Mouse (Mus musculus): ENCODE measurements around the gene Gm20388. TPM values are rescaled to one million over a fixed set of nuclear protein-coding genes. Genes with fewer than 3 reads are reported as not detected.

The Gm20388 gene
- polyA plus RNA-seq, 1 experiment from 2014 or later, result not detected

DNA sequence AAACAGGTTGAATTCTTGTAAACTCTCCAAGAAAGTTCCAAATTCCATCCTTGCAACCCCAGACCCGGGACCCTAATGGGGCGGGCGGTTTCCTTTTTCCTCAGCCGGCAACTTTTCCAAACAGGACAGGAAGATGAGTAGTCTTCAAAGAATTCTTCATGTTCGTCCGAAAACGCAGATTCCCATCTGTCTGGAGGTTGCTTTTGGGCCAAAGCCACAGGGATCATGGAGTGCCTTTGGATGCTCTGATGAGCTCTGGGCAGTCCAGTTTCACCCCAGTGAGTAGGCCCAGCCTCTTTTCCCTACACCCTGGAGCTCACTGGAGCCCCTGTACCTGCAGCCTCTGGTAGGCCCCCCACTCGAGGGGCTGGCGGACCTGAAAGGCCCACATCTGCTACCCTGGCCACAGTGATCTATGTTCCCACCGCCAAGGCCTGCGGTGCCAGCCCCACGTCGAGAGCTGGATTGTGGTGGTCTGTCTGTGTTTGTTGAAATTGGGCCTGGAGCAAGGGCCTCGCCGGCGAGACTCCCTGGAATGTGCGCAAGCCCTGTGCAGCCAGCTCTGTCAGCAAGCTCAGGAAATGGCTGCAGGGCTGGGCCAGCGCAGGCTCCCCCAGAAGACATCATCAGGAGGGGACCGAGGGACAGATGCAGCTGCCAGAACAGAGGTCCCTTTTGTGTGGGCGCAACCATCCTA lies 1567.4 kb downstream of the Gm20388 start:
- WGBS (ENCODE audit: insufficient replicate concordance), result 55% methylated on average over 20 of the region's 20 CpGs
- DNase-seq (no peak), ATAC-seq (ENCODE audit: low read depth) (no peak)
- Histone ChIP-seq H3K9me3 (replicated peaks) (no peaks in the 10 kb centered on the region), H3K27ac (no peak overlapping the region), H3K9ac (no peak overlapping the region), H3K4me1 (replicated peaks) (no peaks in the 10 kb centered on the region), H3K36me3 (no peaks in the 10 kb centered on the region), H3K4me3 (replicated peaks) (no peak overlapping the region), H3K4me2 (no peak overlapping the region), H3K27me3 (peaks cover 28% of the 10 kb centered on the region)

DNA sequence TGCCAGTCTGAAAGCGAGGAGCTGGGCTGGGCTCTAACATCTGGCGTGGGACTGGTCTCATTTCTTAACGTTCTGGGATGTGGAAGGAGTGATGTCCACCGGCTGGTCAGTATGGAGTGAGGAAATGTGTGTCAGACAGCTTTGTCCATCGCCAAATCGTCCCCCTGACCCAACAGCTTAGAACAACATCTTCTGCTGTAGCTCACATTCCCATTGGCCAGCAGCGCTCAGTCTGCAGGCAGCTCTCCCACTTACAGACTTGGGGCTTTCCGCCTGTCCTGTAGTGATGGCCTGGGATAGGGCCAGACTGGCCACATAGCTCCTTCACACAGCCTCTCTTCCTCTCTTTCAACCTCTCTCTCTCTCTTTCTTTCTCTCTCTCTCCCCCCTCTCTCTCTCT lies 1568.5 kb downstream of the Gm20388 start:
- no peaks in the 10 kb centered on the region for H3K4me1 ChIP-seq (replicated peaks)
- H3K4me3 ChIP-seq (replicated peaks), result no peak overlapping the region
- DNase-seq (no peak), ATAC-seq (ENCODE audit: low read depth) (no peak)
- no peak overlapping the region for H3K9ac ChIP-seq
- no peaks in the 10 kb centered on the region for H3K36me3 ChIP-seq
- WGBS (ENCODE audit: insufficient replicate concordance), result 65% methylated on average over 8 of the region's 8 CpGs
- peaks cover 23% of the 10 kb centered on the region for H3K27me3 ChIP-seq
- H3K27ac ChIP-seq, result no peak overlapping the region
- no peaks in the 10 kb centered on the region for H3K9me3 ChIP-seq (replicated peaks)
- H3K4me2 ChIP-seq, result no peak overlapping the region

DNA sequence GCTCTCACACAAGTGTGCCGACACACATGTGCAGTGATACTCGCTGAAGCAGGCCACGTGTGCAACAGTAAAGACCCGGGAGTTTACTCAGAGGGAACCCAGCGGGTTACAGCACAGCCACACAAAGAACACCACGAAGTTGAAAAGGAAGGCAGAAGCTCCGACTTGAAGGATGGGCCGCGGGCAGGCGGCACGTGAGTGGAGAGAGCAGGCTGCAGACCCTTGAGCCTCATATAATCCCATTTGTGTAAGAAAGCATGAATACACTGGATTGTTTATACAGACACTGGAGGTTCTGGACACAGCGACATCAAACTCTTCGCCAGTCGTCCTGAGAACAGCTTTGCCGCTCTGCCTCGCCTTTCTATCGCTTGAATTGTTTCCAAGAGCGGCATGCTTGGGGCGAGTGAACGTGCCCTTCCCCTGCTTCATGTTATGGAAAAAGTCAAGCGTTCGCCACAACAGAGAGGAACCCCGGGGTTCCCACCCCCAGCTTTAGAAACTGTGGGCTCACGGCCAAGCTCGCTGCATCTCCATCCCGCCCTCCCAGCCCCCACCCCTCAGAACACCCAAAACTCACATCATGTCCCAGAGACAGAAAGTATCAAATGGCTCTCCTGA lies 1569.9 kb downstream of the Gm20388 start:
- H3K27me3 ChIP-seq, result peaks cover 12% of the 10 kb centered on the region; the same call in 1 of the 2 replicates
- no peaks in the 10 kb centered on the region for H3K9me3 ChIP-seq (replicated peaks)
- no peak overlapping the region for H3K4me3 ChIP-seq (replicated peaks)
- H3K36me3 ChIP-seq, result no peaks in the 10 kb centered on the region
- H3K4me1 ChIP-seq (replicated peaks), result no peaks in the 10 kb centered on the region
- ATAC-seq (ENCODE audit: low read depth) (no peak), DNase-seq (no peak)
- no peak overlapping the region for H3K9ac ChIP-seq
- H3K4me2 ChIP-seq, result no peak overlapping the region
- 66% methylated on average over 26 of the region's 26 CpGs for WGBS (ENCODE audit: insufficient replicate concordance)
- H3K27ac ChIP-seq, result no peak overlapping the region

DNA sequence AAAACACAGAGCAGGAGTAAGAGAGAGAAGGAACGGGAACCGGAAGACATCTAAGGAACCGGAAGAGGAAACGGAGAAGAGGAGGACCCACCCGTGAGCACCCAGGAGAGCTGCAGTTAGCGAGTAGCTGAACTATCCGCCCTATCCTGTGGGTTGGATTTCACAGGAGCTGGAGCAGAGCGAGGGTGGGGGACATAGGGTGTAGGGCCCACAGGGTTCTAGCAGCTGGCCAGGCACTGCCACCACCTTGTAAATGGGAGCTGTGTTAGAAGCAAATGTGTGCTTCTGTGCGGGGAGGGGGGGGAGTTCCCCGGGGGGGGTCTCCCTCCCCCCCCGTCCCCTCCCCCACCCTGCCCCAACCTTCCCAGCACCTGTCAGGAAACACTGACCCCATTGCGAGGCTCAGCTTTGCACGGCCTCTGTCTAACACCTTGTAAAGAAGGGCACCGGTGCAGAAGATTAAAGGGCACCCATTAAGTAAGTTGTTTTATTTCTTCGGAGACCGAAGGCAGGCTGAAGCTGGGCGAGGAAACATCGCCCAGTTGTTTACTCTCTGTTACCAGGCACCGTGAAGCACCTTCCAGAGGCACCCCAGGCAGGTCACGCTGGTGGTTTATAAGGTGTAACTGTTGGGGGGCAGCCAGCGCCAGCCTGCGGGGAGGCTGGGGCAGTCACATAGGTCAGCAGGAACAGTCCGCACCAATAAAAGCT lies 1573.6 kb downstream of the Gm20388 start:
- Histone ChIP-seq H3K27me3 (no peaks in the 10 kb centered on the region), H3K9ac (no peak overlapping the region), H3K4me3 (replicated peaks) (no peak overlapping the region), H3K36me3 (no peaks in the 10 kb centered on the region), H3K9me3 (replicated peaks) (no peaks in the 10 kb centered on the region), H3K4me2 (no peak overlapping the region), H3K4me1 (replicated peaks) (no peaks in the 10 kb centered on the region), H3K27ac (no peak overlapping the region)
- ATAC-seq (ENCODE audit: low read depth) (no peak), DNase-seq (no peak)
- WGBS (ENCODE audit: insufficient replicate concordance), result 60% methylated on average over 23 of the region's 23 CpGs

DNA sequence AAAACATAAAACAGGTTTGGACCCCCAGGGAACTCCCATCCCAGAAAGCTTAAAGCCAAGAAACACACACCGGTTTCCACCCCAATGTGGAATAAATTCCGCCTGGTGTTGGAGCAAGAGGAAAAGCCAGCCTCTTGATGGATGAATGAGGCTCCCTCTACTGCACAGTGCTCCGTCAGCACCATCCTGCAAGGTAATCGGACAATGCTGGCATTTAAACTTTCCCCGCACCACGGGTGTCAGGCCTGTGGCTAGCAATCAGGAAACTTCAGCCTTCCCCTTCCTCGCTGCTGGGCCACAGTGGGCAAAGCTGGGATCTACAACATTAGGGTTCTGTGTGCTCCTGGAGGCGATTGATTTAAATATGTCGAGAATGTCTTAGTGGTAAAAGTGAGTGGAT lies 1581.0 kb downstream of the Gm20388 start:
- no peak overlapping the region for H3K4me2 ChIP-seq
- no peaks in the 10 kb centered on the region for H3K27me3 ChIP-seq
- no peaks in the 10 kb centered on the region for H3K4me1 ChIP-seq (replicated peaks)
- 47% methylated on average over 9 of the region's 9 CpGs for WGBS (ENCODE audit: insufficient replicate concordance)
- H3K9me3 ChIP-seq (replicated peaks), result no peaks in the 10 kb centered on the region
- no peak for DNase-seq
- H3K36me3 ChIP-seq, result no peaks in the 10 kb centered on the region
- H3K4me3 ChIP-seq (replicated peaks), result no peak overlapping the region
- H3K9ac ChIP-seq, result no peak overlapping the region
- H3K27ac ChIP-seq, result no peak overlapping the region
- ATAC-seq (ENCODE audit: low read depth), result no peak

DNA sequence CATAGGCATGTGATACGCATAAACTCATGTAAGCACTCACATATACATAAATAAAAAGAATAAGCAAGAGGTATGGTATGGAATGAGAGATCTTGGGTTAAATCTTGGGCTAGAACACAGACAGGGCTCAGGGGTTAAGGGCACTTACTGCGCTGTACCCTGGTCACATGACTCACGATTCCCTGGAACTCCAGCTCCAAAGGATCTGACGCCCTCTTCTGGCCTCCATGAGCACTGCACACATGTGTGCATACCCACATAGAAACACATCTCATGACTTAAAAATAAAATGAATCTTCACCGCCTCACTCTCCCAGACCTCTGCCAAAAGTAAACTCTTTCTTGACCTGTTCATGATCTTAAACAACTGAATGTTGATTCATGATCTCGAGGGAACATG lies 1587.0 kb downstream of the Gm20388 start:
- Histone ChIP-seq H3K27me3 (0 out of 2 replicates have a peak, but pooled peaks cover 2% of the 10 kb centered on the region), H3K27ac (no peak overlapping the region), H3K9ac (no peak overlapping the region), H3K4me3 (replicated peaks) (no peak overlapping the region), H3K4me2 (no peak overlapping the region), H3K36me3 (no peaks in the 10 kb centered on the region), H3K9me3 (replicated peaks) (no peaks in the 10 kb centered on the region), H3K4me1 (replicated peaks) (no peaks in the 10 kb centered on the region)
- 57% methylated on average over 6 of the region's 6 CpGs for WGBS (ENCODE audit: insufficient replicate concordance)
- ATAC-seq (ENCODE audit: low read depth) (no peak), DNase-seq (no peak)

DNA sequence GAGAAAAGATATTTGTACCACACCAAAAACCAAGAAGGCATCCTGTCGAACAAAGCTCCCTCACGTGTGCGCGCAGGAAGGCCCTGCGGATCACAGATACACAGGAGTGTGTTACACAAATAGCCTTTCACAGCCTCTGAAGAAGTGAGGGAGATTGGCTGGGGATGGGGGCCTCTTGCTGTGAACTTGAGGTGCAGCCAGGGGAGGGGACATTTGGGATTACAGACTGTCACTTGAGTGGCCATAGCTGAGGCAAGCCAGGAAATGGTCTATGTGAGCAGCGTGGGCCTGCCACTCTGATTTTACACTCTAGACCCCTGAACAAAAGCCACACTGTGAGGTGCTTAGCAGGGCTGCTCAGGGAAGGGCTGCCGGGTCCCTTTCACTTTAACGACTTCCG lies 1601.1 kb downstream of the Gm20388 start:
- DNase-seq (no peak), ATAC-seq (ENCODE audit: low read depth) (no peak)
- Histone ChIP-seq H3K4me3 (replicated peaks) (no peak overlapping the region), H3K36me3 (no peaks in the 10 kb centered on the region), H3K4me2 (no peak overlapping the region), H3K9me3 (replicated peaks) (no peaks in the 10 kb centered on the region), H3K4me1 (replicated peaks) (no peaks in the 10 kb centered on the region; the same call in 1 of the 2 replicates), H3K27ac (no peak overlapping the region), H3K27me3 (peaks cover 11% of the 10 kb centered on the region; the same call in 1 of the 2 replicates), H3K9ac (no peak overlapping the region)
- 51% methylated on average over 9 of the region's 9 CpGs for WGBS (ENCODE audit: insufficient replicate concordance)

DNA sequence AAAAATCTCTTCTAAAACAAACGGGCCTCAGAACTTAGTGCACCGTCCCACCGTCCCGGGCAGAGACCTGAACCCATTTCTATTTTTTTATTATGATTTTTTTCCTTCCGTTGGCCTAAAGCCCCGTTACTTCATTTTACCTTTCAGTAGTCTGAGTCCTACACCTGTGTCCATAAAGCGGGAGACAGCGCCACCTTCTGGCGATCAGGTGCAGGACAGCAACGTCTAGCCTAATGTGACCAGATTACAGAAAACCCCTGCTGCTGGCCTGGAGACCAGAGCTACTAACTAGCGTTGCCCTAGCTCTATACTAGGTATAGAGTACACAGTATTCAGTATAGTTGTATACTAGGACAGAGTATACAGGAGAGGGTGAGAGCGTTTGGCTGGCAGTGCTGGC lies 1602.8 kb downstream of the Gm20388 start:
- no peak overlapping the region for H3K27ac ChIP-seq
- H3K4me2 ChIP-seq, result no peak overlapping the region
- no peaks in the 10 kb centered on the region for H3K4me1 ChIP-seq (replicated peaks)
- DNase-seq (peak; percentile 26), ATAC-seq (ENCODE audit: low read depth) (no peak)
- H3K4me3 ChIP-seq (replicated peaks), result no peak overlapping the region
- H3K9me3 ChIP-seq (replicated peaks), result no peaks in the 10 kb centered on the region
- H3K9ac ChIP-seq, result no peak overlapping the region
- WGBS (ENCODE audit: insufficient replicate concordance), result 10% methylated on average over 12 of the region's 12 CpGs
- no peaks in the 10 kb centered on the region for H3K36me3 ChIP-seq
- H3K27me3 ChIP-seq, result peaks cover 11% of the 10 kb centered on the region; the same call in 1 of the 2 replicates

DNA sequence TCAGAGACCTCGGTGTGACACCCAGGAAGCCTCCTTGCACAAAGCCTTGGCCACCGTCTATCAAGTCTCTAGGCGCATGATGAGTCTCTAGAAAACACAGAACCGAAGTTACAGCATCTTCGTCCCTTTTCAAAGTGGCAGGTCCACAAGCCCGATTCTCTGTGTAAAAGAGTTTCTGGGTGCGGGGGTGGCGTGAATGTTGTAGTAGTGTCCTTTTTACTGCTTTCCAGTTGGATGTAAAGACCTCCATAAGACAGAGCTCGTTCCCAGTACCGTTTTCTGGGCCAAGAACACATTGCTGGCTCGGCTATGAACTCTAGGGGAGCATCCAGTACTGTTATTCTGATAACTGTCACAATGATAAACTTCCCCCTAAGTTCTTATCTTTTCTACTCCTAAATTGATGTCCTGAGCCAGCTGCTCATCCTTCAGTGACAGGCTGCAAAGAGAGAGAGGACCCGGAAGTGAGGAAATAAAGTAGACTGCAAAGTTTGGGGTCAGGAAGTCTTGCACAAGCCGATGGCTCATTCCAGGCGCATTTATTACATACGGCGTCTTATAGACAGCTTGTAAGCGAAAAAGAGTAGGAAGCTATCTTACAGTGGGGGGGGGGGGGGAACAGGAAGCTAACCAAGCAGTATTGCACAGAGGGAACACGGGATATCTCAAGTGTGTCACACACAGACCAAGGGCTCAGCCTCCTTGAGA lies 1614.6 kb downstream of the Gm20388 start:
- Histone ChIP-seq H3K36me3 (no peaks in the 10 kb centered on the region), H3K9me3 (replicated peaks) (no peaks in the 10 kb centered on the region), H3K4me3 (replicated peaks) (no peak overlapping the region), H3K27me3 (no peaks in the 10 kb centered on the region), H3K9ac (no peak overlapping the region), H3K27ac (no peak overlapping the region), H3K4me2 (no peak overlapping the region), H3K4me1 (replicated peaks) (no peaks in the 10 kb centered on the region)
- 55% methylated on average over 18 of the region's 18 CpGs for WGBS (ENCODE audit: insufficient replicate concordance)
- no peak for ATAC-seq (ENCODE audit: low read depth)
- no peak for DNase-seq

DNA sequence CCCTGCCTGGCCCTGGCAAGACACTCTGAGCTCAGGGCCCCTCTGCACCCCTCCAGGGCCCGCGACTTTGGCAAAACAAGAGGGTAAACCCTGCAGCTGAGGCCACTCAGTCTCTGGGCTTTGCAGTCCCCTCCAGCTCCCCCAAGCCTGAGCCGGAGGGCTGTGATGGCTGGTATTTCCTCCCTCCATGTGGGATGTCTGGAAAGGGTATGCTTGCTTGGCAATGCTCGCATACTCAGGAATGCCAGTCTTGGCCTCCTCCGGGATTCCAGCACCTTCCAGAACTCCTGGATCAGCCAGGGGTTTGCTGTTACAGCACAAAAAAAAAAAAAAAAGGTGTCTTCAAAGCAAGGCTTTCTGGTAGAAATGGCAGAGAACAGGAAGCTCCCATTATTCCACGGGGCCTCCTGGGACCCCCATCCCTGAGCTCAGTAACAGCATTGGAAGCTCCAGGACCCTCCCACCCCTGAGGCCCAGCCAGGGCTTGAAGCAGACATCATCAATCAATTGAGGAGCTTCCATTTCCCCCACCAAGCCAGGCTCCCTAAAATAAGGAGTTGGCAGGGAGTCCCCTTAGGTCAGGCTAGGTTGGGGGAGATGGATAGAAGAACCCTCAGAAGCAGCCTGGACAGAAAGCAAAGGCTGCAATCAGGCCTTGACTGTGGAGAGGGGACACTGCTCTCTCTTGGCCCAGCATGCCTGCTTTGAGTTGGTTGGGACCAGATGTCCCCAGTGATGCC lies 1616.3 kb downstream of the Gm20388 start:
- Histone ChIP-seq H3K27ac (no peak overlapping the region), H3K4me2 (no peak overlapping the region), H3K27me3 (no peaks in the 10 kb centered on the region; the same call in 1 of the 2 replicates), H3K9me3 (replicated peaks) (no peaks in the 10 kb centered on the region), H3K4me3 (replicated peaks) (no peak overlapping the region), H3K36me3 (no peaks in the 10 kb centered on the region), H3K9ac (no peak overlapping the region), H3K4me1 (replicated peaks) (no peaks in the 10 kb centered on the region)
- 51% methylated on average over 6 of the region's 6 CpGs for WGBS (ENCODE audit: insufficient replicate concordance)
- DNase-seq (no peak), ATAC-seq (ENCODE audit: low read depth) (no peak)

DNA sequence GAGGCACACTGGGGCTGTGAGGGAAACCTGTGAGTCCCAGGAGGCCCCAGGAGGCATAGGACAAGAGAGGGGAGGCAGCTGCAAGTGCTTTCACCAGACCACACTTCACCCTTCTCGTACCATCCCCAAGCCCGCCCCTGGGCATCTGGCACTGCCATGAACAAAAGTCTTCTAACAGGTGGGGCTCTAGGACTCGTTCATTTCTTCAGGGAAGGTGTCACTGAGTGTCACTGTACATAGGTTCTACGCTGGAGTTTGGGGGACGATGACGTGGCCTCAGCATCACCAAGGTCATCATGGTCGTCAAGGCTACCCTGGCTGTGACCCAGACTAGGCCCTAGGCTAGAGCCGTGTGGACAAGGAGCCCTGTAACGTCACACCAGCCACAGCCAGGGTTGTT lies 1617.1 kb downstream of the Gm20388 start:
- H3K4me3 ChIP-seq (replicated peaks), result no peak overlapping the region
- no peak overlapping the region for H3K9ac ChIP-seq
- no peak overlapping the region for H3K4me2 ChIP-seq
- WGBS (ENCODE audit: insufficient replicate concordance), result 71% methylated on average over 9 of the region's 9 CpGs
- no peaks in the 10 kb centered on the region for H3K36me3 ChIP-seq
- no peaks in the 10 kb centered on the region for H3K4me1 ChIP-seq (replicated peaks)
- no peak for ATAC-seq (ENCODE audit: low read depth)
- H3K27ac ChIP-seq, result no peak overlapping the region
- H3K9me3 ChIP-seq (replicated peaks), result no peaks in the 10 kb centered on the region
- no peaks in the 10 kb centered on the region; the same call in 1 of the 2 replicates for H3K27me3 ChIP-seq
- no peak for DNase-seq

Data from liver, embryonic 13.5 days (tissue).